Mouse (Mus musculus) cortical plate, adult 2 months (tissue): ENCODE data around the gene Col16a1.

ENCODE experiments used
- CTCF ChIP-seq: fragments of 200-500 bp; IDR thresholded peaks from 2 replicates; pipeline ENCODE4 v1.5.1; 2011; ENCODE audit warnings: mild to moderate bottlenecking, control low read depth, low read length; ENCODE audit not compliant: insufficient read depth; ENCODE audit errors: extremely low read depth
- POLR2A ChIP-seq: fragments of 200-500 bp; IDR thresholded peaks from 2 replicates; pipeline ENCODE4 v1.6.1; 2011; ENCODE audit warnings: mild to moderate bottlenecking, low read length, control low read depth; ENCODE audit not compliant: insufficient read depth; ENCODE audit errors: extremely low read depth

DNA sequence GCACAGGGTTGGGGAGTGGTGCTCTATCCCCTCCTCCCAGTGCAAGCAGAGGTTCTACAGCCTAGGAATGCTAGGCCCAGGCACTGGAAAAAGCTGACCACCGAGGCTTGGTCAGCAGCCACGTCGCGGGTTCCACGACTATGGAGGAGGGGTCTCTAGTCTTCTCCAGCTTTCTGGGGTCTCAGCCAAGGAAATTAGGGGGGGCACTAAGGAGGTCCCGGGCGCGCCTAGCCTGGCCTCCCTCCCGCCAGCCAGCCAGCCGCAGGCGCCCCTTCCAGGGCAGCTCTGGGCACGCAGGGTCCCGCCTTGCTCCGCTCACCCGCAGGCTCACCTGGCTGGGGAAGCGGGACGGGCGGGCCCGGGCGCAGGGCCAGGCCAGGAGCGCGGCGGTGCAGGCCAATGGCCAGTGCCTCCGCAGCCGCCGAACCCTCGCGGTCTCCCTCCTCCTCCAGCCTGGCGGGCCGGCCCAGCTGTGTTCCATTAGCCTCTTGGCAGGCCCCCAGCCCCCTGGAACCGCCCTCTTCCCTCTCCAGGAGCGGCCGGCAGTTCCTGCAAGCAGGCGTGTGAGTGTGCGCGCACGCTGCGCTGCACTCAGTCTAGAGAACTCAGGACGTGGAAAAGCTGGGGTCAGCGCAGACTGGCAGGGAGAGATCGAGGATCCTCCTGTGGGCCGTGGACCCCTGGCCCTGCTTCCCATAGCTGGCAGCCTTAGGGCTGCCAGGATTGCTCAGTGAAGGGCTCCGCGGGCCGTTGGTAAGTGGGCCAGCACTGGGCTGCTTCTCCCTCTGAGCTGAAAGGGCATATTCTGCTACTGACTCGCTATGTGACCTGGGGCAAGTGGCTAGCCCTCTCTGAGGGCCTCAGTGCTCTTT is at the start of gene Col16a1:
- TF ChIP-seq CTCF (no peak), POLR2A (no peak)
